Mouse (Mus musculus) liver, embryonic 15.5 days (tissue): ENCODE results near the gene Rnf208. TPM values are rescaled to one million over a fixed set of nuclear protein-coding genes. Genes with fewer than 3 reads are reported as not detected.

ENCODE experiments used
- ATAC-seq: fragments of 200-750 bp; cut with Nextera tagmentation; 2 replicates; pipeline ENCODE4 v1.8.0; 2017; ENCODE audit warnings: moderate number of reproducible peaks, mild to moderate bottlenecking, moderate library complexity; ENCODE audit not compliant: insufficient read depth
- H3K27ac ChIP-seq: fragments of 300-500 bp; sonication (generic); replicated peaks from 2 replicates; pipeline ENCODE4 v1.5.1; 2015; ENCODE audit warnings: mild to moderate bottlenecking, inconsistent platforms
- H3K27me3 ChIP-seq: fragments of 300-500 bp; sonication (generic); 2 replicates; pipeline ENCODE4 v1.6.1; 2015; ENCODE audit warnings: mild to moderate bottlenecking, inconsistent platforms
- H3K36me3 ChIP-seq: fragments of 300-500 bp; sonication (generic); replicated peaks from 2 replicates; pipeline ENCODE4 v1.6.1; 2015; ENCODE audit warnings: moderate library complexity, mild to moderate bottlenecking, inconsistent platforms
- H3K4me1 ChIP-seq: fragments of 300-500 bp; sonication (generic); replicated peaks from 2 replicates; pipeline ENCODE4 v1.6.1; 2015; ENCODE audit warnings: inconsistent platforms
- H3K4me2 ChIP-seq: fragments of 300-500 bp; sonication (generic); 2 replicates; pipeline ENCODE4 v1.6.1; 2015; ENCODE audit warnings: moderate library complexity, mild to moderate bottlenecking, inconsistent platforms
- H3K4me3 ChIP-seq: fragments of 300-500 bp; sonication (generic); replicated peaks from 2 replicates; pipeline ENCODE4 v1.5.1; 2015; ENCODE audit warnings: mild to moderate bottlenecking, inconsistent platforms
- H3K9ac ChIP-seq: fragments of 300-500 bp; sonication (generic); 2 replicates; pipeline ENCODE4 v1.6.1; 2015; ENCODE audit warnings: moderate library complexity, mild to moderate bottlenecking, inconsistent platforms
- H3K9me3 ChIP-seq: fragments of 300-500 bp; sonication (generic); replicated peaks from 2 replicates; pipeline ENCODE4 v1.6.1; 2016; ENCODE audit warnings: inconsistent platforms
- WGBS: fragments of 180-500 bp; shearing (Covaris S2); methylation state at CpG from one replicate; pipeline ENCODE4 v1.1.7; 2015; ENCODE audit warnings: mixed read lengths; ENCODE audit not compliant: insufficient replicate concordance; 5-methylcytosine and 5-hydroxymethylcytosine counted together
- polyA plus RNA-seq: library from polyadenylated mRNA; unstranded; fragments of >200 nt; fragmentation: Nextera tagmentation; extraction: Ambion mirVana; gene quantifications from 2 replicates; pipeline ENCODE4 v1.2.1, GENCODE M21; 2015

Gene Rnf208
- polyA plus RNA-seq, 1 experiment from 2014 or later, result 0.31 TPM

DNA sequence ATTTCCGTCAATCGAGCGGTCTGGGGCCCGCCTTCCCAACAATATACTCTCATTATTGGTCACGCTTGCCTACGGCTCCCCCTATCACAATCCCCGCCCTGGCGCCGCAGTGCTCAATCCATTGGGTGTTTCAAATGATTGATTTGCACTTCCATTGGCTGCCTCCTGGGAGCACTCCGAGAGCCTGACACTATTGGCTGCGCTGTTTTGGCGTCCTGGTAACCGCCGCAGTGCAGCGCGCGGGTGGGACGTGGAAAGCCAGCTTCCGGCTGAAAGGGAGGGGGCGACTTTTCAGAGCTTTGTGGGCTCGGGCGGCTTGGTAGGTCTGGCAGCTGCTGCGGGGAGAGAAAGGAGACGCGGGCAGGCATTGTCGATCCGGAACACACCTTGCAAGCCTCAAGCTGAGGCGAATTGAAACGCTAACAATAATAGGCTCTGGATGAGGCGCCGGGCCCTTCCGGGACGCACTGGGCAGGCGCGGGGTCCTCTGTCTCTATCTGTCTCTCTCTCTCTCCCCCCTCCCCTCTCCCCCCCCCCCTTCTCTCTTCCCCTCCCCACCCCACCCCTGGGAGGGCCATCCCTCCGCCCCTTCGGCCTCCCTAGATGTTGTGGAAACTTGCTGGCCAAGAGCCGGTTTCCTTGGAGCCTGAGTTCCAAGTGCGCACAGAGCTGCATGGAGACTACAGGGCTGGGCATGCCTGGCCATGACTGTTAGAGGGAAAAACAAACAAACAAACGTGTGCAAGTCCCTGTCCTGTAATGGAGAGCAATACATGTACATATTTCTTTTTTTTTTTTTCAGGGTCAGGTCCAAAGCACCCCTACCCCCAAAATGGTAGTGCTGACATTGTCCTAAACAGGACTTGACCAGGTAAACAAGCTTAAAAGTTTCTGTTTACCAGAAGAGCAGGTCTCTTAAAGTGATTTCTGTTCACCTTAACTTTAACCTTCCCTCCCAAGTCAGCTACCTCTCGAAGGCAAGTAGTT, 17.0 kb upstream of the Rnf208 start:
- Histone ChIP-seq H3K9me3 (no peaks in the 10 kb centered on the region), H3K36me3 (peaks cover 27% of the 10 kb centered on the region), H3K9ac (peak overlapping the region; percentile 78), H3K4me3 (peak overlapping the region; percentile 86), H3K27ac (peak overlapping the region; percentile 98), H3K27me3 (peaks cover 1% of the 10 kb centered on the region; the same call in 1 of the 2 replicates), H3K4me1 (peaks cover 49% of the 10 kb centered on the region), H3K4me2 (peak overlapping the region; percentile 74)
- ATAC-seq, result peak; percentile 91
- 2% methylated on average over 41 of the region's 41 CpGs for WGBS

DNA sequence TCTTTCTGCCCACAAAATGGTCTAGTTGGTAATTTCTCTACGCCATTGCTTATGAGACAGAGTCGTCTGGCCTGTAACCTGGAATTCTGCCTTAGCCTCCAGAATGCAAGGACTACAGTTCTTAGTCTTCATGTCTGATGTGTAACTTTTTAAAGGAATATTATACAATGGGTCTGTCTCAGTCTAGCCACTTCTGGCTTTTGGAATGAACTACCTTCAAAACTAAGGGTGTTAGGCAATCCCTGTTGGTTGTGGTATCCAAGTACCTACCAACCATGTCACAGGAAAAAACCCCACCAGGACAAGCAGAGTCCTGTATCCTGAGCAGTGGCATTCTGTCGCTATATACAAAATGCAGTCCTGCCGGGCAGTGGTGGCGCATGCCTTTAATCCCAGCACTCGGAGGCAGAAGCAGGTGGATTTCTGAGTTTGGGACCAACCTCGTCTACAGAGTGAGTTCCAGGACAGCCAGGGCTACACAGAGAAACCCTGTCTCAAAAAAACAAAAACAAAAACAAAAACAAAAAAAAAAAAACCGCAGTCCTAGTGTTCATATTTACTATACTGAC, 16.2 kb upstream of the Rnf208 start:
- Histone ChIP-seq H3K36me3 (peaks cover 27% of the 10 kb centered on the region), H3K27ac (peak overlapping the region; percentile 98), H3K9me3 (no peaks in the 10 kb centered on the region), H3K4me2 (peak overlapping the region; percentile 74), H3K9ac (peak overlapping the region; percentile 78), H3K4me1 (peaks cover 49% of the 10 kb centered on the region), H3K4me3 (peak overlapping the region; percentile 70), H3K27me3 (peaks cover 8% of the 10 kb centered on the region; the same call in 1 of the 2 replicates)
- no peak for ATAC-seq
- 78% methylated on average over 8 of the region's 8 CpGs for WGBS

DNA sequence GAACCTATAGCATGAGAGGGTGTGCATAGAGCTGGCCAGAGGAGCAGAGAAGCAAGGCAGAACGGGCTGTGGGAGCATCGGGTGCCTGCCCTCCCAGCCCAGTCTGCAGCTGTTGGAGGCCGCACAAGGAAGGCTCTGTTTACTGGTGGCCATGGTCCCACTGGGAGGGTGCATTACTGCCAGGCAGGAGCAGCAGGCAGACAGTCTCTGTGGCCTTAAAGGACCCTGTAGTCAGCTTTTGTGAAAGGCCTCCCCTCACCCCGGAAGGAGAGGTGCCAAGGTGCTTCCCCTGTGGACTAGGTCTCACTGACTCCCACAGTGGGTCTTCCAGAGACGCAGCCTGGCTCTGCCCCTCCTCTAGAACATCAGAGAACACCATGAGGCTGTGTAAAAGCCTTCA, 15.2 kb upstream of the Rnf208 start:
- Histone ChIP-seq H3K27ac (peak overlapping the region; percentile 2; the same call in 1 of the 2 replicates), H3K9ac (no peak overlapping the region), H3K4me1 (peaks cover 43% of the 10 kb centered on the region), H3K9me3 (no peaks in the 10 kb centered on the region), H3K27me3 (peaks cover 17% of the 10 kb centered on the region), H3K4me2 (no peak overlapping the region), H3K36me3 (peaks cover 20% of the 10 kb centered on the region), H3K4me3 (no peak overlapping the region)
- WGBS, result 80% methylated on average over 5 of the region's 5 CpGs
- ATAC-seq, result no peak

DNA sequence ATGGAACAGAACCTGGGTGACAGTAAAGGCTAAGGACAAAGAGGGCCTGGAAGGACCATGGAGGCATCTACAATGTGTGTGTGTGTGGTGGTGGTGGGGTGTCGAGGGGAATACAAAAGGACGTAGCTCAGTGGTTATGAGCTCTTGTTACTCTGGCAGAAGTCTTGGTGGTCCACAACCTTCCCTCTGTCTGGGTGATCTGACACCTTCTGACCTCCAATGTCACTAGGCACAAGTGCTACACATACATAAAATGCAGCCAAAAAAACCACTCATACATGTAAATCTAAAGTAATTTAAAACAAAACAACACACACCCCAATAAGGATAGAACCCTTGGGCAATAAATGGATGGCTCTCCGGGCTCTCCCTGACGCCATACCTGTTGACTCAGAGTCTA, 14.6 kb upstream of the Rnf208 start:
- no peak for ATAC-seq
- Histone ChIP-seq H3K36me3 (peaks cover 15% of the 10 kb centered on the region), H3K9ac (no peak overlapping the region), H3K4me1 (peaks cover 41% of the 10 kb centered on the region), H3K4me3 (no peak overlapping the region), H3K9me3 (no peaks in the 10 kb centered on the region), H3K27me3 (peaks cover 17% of the 10 kb centered on the region), H3K4me2 (no peak overlapping the region), H3K27ac (peak overlapping the region; percentile 71; the same call in 1 of the 2 replicates)
- WGBS, result 91% methylated on average over 4 of the region's 4 CpGs

DNA sequence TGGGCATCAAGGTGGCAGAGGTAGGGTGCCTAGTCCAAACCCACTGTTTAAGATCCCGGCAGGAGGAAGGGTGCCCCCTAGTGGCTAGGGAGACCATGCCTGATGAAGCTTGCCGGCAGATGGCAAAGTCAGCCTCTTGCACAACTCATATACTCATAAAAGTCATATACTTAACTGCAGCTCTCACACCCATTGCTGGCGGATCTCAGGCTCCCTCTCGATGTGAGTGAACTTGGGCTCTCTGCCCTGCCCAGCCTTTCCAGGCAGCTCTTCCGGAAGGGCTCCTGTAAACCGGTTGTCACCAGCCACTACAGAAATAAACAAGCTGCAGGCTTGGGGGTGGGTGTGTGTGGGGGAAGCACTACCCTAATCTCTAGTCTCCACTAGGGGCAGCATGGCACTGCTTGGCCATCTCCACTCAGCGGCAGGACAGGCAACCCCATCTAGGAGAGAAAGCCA, 13.6 kb upstream of the Rnf208 start:
- Histone ChIP-seq H3K4me1 (peaks cover 40% of the 10 kb centered on the region), H3K36me3 (peaks cover 4% of the 10 kb centered on the region), H3K9ac (peak overlapping the region; percentile 46), H3K27ac (peak overlapping the region; percentile 71), H3K4me2 (peak overlapping the region; percentile 70), H3K27me3 (peaks cover 25% of the 10 kb centered on the region), H3K4me3 (peak overlapping the region; percentile 44), H3K9me3 (no peaks in the 10 kb centered on the region)
- ATAC-seq, result no peak
- WGBS, result under 1% methylated on average over 7 of the region's 7 CpGs

DNA sequence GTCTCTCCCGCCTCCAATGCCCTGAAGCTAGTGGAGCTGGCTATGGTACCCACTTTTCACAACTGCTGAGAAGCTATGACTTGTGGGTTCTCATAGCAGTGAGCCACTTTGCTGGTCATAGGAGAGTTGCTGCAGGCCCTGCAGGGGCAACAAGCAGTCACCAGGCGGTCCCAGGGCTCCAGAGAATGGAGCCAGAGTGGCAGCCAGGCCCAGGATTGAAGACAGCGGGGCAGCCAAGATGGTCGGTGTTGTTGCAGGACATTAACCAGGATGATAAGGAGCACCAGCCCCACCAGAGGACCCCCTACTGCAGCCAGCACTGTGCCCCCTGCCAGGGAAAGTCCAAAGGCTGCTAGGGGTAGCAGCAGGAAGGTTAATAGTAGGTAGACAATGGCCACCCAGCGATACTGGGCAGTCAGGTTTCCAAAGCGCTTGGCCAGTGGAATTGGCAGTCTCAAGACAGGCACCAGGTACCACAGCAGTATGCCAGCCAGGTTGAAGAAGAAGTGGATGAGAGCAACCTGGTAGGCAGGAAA, 13.0 kb upstream of the Rnf208 start:
- H3K9ac ChIP-seq, result no peak overlapping the region
- peaks cover 25% of the 10 kb centered on the region for H3K27me3 ChIP-seq
- no peaks in the 10 kb centered on the region for H3K9me3 ChIP-seq
- 71% methylated on average over 6 of the region's 6 CpGs for WGBS
- H3K4me2 ChIP-seq, result peak overlapping the region; percentile 70
- H3K27ac ChIP-seq, result no peak overlapping the region
- ATAC-seq, result no peak
- H3K4me1 ChIP-seq, result peaks cover 42% of the 10 kb centered on the region
- no peaks in the 10 kb centered on the region for H3K36me3 ChIP-seq
- H3K4me3 ChIP-seq, result peak overlapping the region; percentile 44; the same call in 1 of the 2 replicates

DNA sequence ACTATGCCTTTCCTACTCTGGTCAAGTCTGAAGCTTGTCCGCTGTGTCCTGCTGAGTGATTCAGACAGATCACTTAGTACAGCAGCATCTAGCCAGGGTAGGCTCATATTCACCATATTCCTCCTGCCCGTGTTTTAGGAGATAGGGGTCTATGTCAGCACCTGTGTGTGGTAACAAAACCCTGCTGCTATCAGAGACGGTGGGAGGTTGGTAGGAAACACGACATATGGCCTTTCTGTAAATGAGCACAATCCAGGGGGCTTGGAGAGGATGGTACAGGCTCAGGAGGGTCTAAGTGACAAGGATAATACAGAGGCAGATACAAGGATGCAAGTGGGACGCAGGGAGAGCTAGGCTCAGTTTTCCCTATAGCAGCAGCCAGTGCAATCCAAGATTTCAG, 12.5 kb upstream of the Rnf208 start:
- Histone ChIP-seq H3K9me3 (no peaks in the 10 kb centered on the region), H3K36me3 (no peaks in the 10 kb centered on the region), H3K4me2 (no peak overlapping the region), H3K27ac (no peak overlapping the region), H3K4me3 (no peak overlapping the region), H3K27me3 (peaks cover 25% of the 10 kb centered on the region), H3K4me1 (peaks cover 47% of the 10 kb centered on the region), H3K9ac (no peak overlapping the region)
- no peak for ATAC-seq
- WGBS, result 71% methylated on average over 5 of the region's 5 CpGs

DNA sequence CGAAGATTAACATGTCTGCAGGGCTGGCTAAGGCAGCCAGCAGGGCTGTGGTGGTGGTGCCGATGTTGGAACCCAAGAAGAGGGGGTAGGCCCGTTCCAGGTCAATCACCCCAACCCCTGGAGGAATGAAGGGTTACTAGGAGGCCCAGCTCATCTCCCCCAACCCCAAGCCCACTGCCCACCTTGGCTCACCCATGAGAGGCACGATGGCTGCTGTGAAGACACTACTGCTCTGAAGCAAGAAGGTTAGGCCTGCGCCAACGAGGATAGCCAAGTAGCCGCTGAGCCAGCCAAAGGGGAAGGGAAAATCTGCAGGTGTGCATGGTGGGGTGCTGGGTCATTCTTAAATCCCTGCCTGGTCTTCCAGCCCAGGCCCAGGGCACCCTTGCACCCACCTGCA, 11.5 kb upstream of the Rnf208 start:
- Histone ChIP-seq H3K4me3 (no peak overlapping the region), H3K9me3 (no peaks in the 10 kb centered on the region), H3K36me3 (no peaks in the 10 kb centered on the region), H3K27me3 (peaks cover 31% of the 10 kb centered on the region), H3K27ac (no peak overlapping the region), H3K4me2 (no peak overlapping the region), H3K4me1 (peaks cover 45% of the 10 kb centered on the region), H3K9ac (no peak overlapping the region)
- ATAC-seq, result no peak
- 75% methylated on average over 7 of the region's 7 CpGs for WGBS

DNA sequence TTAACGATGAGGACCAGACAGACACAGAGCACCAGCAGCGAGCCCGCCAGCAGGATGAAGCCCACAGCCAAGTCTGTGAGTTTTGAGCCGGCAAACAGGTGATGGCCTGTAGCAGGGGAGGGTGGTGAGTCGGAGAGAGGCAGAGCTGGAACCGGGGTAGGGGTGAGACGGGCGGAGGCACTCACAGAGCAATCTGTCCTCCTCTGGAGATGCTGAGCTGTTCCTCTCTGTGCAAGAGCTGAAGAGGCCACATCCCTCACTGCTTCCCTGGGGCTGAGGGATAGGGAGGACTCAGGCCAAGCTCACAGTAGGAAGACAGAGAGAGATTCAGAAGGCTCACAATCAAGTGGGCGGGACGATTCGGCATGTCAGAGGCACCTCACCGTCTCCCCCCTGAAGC, 11.0 kb upstream of the Rnf208 start:
- Histone ChIP-seq H3K9me3 (no peaks in the 10 kb centered on the region), H3K36me3 (no peaks in the 10 kb centered on the region), H3K27me3 (peaks cover 31% of the 10 kb centered on the region), H3K4me1 (peaks cover 41% of the 10 kb centered on the region), H3K4me3 (no peak overlapping the region), H3K9ac (no peak overlapping the region), H3K4me2 (no peak overlapping the region), H3K27ac (no peak overlapping the region)
- WGBS, result 63% methylated on average over 12 of the region's 12 CpGs
- no peak for ATAC-seq

DNA sequence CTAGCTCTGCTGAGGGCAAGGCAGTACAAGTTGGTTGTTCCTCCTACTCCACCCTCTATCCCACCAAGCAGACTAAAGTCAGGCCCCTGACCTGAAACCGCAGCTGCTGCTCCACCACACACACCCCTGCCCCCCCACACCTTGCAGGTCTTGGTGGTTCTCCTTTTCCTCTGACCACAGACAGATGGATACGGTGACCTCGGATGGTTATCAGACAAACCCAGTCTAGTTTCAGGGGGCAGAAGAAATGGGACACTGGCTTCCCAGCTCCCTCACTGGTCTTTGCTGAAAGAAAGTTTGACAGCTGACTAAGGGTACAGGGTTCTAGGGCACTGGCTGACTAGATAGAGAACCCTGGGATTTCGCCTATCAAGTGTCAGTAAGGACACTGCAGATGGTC, 8.6 kb upstream of the Rnf208 start:
- ATAC-seq, result no peak
- Histone ChIP-seq H3K4me2 (no peak overlapping the region), H3K9me3 (no peaks in the 10 kb centered on the region), H3K4me1 (peaks cover 29% of the 10 kb centered on the region), H3K27me3 (peaks cover 42% of the 10 kb centered on the region), H3K4me3 (no peak overlapping the region), H3K27ac (no peak overlapping the region), H3K36me3 (no peaks in the 10 kb centered on the region), H3K9ac (no peak overlapping the region)
- 12% methylated on average over 4 of the region's 4 CpGs for WGBS

DNA sequence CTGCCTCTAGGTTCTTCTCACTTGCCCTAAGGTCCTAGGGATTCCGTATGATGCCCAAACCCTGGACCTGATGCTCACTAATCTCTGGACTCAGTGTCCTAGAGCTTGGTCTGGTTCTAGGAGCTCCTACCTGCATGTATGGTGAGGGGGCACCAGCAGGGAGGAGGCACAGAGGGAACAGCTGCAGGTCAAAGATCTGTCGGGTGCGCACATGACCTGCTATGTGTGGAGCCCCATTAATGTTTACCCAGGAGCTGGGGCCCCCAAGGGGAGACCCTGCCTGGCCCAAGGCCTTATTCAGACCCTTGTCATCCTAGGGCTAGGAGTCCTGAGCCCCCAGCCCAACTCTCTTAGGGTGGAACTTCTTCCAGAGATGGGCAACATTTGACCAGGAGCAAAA, 8.0 kb upstream of the Rnf208 start, which contains the start of gene Slc34a3:
TSS of gene Slc34a3 (minus strand) at position 315 of the 400 bp plus-strand sequence.
- Histone ChIP-seq H3K9ac (no peak within 1 kb of the TSS), H3K4me1 (peaks cover 23% of the 10 kb centered on the region), H3K36me3 (no peaks in the 10 kb centered on the region), H3K4me3 (no peak within 1 kb of the TSS), H3K27ac (no peak within 1 kb of the TSS), H3K4me2 (no peak within 1 kb of the TSS), H3K9me3 (no peaks in the 10 kb centered on the region), H3K27me3 (peaks cover 45% of the 10 kb centered on the region)
- ATAC-seq, result no peak
- 60% methylated on average over 3 of the region's 3 CpGs for WGBS
